Mouse (Mus musculus): ENCODE results near the gene Morn5. TPM values are rescaled to one million over a fixed set of nuclear protein-coding genes. Genes with fewer than 3 reads are reported as not detected.

The Morn5 gene
- polyA plus RNA-seq, 1 experiment from 2014 or later, result not detected

DNA sequence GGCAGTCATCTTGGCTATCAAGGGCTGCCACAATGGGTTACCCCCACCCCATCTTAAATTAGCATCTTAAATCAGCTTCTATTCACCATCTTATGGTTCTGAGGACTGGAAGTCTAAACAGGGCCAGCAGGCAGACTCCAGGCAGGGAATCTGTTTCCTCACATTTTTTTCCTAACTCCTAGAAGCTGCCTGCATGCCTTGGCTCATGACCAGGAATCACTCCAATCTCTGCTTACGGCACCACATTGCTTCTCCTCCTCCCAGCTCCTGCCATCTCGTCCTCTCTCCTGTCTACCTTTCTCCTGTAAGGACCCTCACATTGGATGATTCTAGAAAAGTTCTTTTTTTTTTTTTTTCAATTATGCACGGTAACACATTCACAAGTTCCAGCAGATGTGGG lies 4.0 kb downstream of the Morn5 start:
- 54% methylated on average over 3 of the region's 3 CpGs for WGBS
- no peak overlapping the region for H3K4me2 ChIP-seq (replicated peaks; ENCODE audit: low read depth)
- no peak overlapping the region for H3K9ac ChIP-seq (ENCODE audit: low read length)
- no peaks in the 10 kb centered on the region for H3K9me3 ChIP-seq (ENCODE audit: control insufficient read depth, low read length)
- peaks cover 2% of the 10 kb centered on the region; the same call in 1 of the 2 replicates for H3K4me1 ChIP-seq (replicated peaks; ENCODE audit: control insufficient read depth, insufficient read depth)
- H3K27ac ChIP-seq (replicated peaks), result no peak overlapping the region
- ATAC-seq (ENCODE audit: low FRiP score, low TSS enrichment) (no peak), DNase-seq (ENCODE audit: low spot score) (no peak)
- no peaks in the 10 kb centered on the region for H3K36me3 ChIP-seq (ENCODE audit: control insufficient read depth, insufficient read depth, low read length)
- TF ChIP-seq CTCF (IDR thresholded peaks at IDR 0.05; ENCODE audit: low read depth) (no peak), EP300 (optimal IDR thresholded peaks at IDR 0.05) (no peak)
- no peaks in the 10 kb centered on the region for H3K27me3 ChIP-seq (ENCODE audit: control insufficient read depth, insufficient read depth, low read length)
- no peak overlapping the region for H3K4me3 ChIP-seq (ENCODE audit: low read depth, low read length)

DNA sequence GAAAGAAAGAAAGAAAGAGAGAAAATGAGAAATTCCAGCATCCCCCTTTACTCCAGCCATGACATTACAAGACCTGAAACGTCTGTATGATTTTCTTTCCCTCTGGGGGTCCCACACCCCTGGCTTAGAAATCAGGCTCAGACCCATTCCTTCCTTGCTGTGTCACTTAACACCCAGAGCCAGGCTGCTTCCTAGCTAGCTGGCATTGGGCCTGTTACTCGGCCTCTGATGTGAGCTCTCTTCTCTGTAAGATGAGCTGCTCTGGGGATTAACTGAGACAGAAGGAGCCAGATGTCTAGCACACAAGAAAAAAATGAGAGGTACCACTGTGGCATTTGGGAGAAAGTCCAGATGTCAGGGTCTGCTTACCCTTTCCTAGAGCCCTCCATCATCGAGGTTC lies 7.0 kb downstream of the Morn5 start:
- Histone ChIP-seq H3K9me3 (ENCODE audit: control insufficient read depth, low read length) (no peaks in the 10 kb centered on the region), H3K27me3 (ENCODE audit: control insufficient read depth, insufficient read depth, low read length) (no peaks in the 10 kb centered on the region), H3K4me2 (replicated peaks; ENCODE audit: low read depth) (no peak overlapping the region), H3K9ac (ENCODE audit: low read length) (no peak overlapping the region), H3K4me1 (replicated peaks; ENCODE audit: control insufficient read depth, insufficient read depth) (no peaks in the 10 kb centered on the region), H3K36me3 (ENCODE audit: control insufficient read depth, insufficient read depth, low read length) (no peaks in the 10 kb centered on the region), H3K4me3 (ENCODE audit: low read depth, low read length) (no peak overlapping the region), H3K27ac (replicated peaks) (no peak overlapping the region)
- TF ChIP-seq EP300 (optimal IDR thresholded peaks at IDR 0.05) (no peak), CTCF (IDR thresholded peaks at IDR 0.05; ENCODE audit: low read depth) (no peak)
- ATAC-seq (ENCODE audit: low FRiP score, low TSS enrichment) (no peak), DNase-seq (ENCODE audit: low spot score) (no peak)
- 44% methylated on average over 3 of the region's 3 CpGs for WGBS

DNA sequence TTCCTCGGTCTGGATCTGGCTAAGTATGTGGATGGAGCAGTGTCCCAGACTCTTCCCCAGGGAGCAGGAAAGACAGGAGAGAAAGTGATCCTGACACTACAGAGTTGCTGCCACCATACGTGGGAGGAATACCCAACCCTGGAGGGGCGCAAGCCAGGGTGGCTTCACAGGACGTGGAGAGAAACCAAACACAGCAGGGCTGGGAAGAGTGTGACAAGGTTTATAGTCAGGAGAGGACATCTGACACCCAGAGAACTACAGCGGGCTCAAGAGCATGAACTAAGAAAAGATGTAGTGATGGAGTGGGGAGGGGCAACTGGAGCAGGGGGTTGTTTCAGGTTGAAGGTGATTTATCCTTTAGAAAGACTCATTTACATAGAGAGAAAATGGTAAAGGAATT lies 12.2 kb downstream of the Morn5 start:
- no peak for ATAC-seq (ENCODE audit: low FRiP score, low TSS enrichment)
- Histone ChIP-seq H3K9ac (ENCODE audit: low read length) (no peak overlapping the region), H3K4me1 (replicated peaks; ENCODE audit: control insufficient read depth, insufficient read depth) (no peaks in the 10 kb centered on the region), H3K36me3 (ENCODE audit: control insufficient read depth, insufficient read depth, low read length) (no peaks in the 10 kb centered on the region), H3K4me3 (ENCODE audit: low read depth, low read length) (no peak overlapping the region), H3K27ac (replicated peaks) (no peak overlapping the region), H3K27me3 (ENCODE audit: control insufficient read depth, insufficient read depth, low read length) (no peaks in the 10 kb centered on the region), H3K9me3 (ENCODE audit: control insufficient read depth, low read length) (no peaks in the 10 kb centered on the region), H3K4me2 (replicated peaks; ENCODE audit: low read depth) (no peak overlapping the region)
- WGBS, result 61% methylated on average over 5 of the region's 5 CpGs
- DNase-seq (ENCODE audit: low spot score), result no peak
- no peak for TF ChIP-seq CTCF (IDR thresholded peaks at IDR 0.05; ENCODE audit: low read depth)
- TF ChIP-seq EP300 (optimal IDR thresholded peaks at IDR 0.05), result no peak

DNA sequence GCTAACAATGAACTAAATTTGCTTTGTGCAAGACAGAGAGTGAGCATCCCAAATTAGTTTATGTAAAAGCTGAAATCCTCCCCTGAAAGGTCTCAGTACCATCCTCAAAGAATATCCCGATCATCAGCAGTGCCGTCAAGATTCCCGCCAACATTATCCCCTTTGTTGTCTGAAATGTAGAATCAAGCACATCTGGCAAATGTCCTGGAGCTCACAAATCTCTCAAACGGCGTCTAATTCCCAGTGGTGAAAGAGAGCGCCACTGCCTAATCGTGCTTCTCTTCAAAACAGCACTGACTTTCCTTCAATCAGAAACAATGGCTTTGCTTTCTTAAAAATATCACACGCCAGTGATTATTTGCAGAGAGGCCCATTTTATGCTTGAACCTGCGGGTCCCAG lies 17.9 kb downstream of the Morn5 start:
- Histone ChIP-seq H3K36me3 (ENCODE audit: control insufficient read depth, insufficient read depth, low read length) (no peaks in the 10 kb centered on the region), H3K27ac (replicated peaks) (no peak overlapping the region), H3K4me3 (ENCODE audit: low read depth, low read length) (no peak overlapping the region), H3K4me1 (replicated peaks; ENCODE audit: control insufficient read depth, insufficient read depth) (no peaks in the 10 kb centered on the region), H3K27me3 (ENCODE audit: control insufficient read depth, insufficient read depth, low read length) (no peaks in the 10 kb centered on the region), H3K4me2 (replicated peaks; ENCODE audit: low read depth) (no peak overlapping the region), H3K9ac (ENCODE audit: low read length) (no peak overlapping the region), H3K9me3 (ENCODE audit: control insufficient read depth, low read length) (no peaks in the 10 kb centered on the region)
- TF ChIP-seq EP300 (optimal IDR thresholded peaks at IDR 0.05) (no peak), CTCF (IDR thresholded peaks at IDR 0.05; ENCODE audit: low read depth) (no peak)
- DNase-seq (ENCODE audit: low spot score) (no peak), ATAC-seq (ENCODE audit: low FRiP score, low TSS enrichment) (no peak)
- WGBS, result 51% methylated on average over 9 of the region's 9 CpGs

DNA sequence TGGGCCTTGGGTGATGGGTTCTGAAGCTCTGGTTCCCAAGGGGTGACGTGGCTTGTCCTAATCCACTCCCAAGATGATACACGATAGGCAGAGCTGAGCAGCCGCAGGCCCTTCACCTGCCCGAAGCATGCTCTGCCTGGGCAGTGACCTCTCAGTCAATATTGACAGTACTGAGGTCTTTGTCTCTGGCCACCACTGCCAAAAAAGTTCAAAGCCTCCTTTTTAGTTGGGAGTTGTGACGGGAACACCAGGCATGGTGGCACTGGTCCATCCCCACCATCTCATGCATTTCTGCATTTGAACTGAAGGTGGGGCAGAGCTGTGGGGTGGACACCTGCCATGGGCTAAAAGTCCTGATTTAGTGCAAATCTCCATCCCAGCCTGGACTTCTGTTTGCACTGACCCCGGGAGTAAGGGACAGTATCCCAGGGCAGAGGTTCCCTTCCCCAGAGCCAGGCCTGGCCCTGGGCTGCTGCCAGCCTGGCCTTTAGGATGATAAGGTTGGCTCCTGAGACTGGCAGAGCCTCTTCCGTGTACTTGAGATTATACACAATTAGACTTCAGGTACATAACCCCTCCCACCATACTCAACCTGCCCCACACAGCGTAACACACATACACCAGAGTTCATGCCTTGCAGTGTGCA lies 22.5 kb downstream of the Morn5 start:
- Histone ChIP-seq H3K36me3 (ENCODE audit: control insufficient read depth, insufficient read depth, low read length) (no peaks in the 10 kb centered on the region), H3K27me3 (ENCODE audit: control insufficient read depth, insufficient read depth, low read length) (no peaks in the 10 kb centered on the region), H3K4me3 (ENCODE audit: low read depth, low read length) (no peak overlapping the region), H3K4me1 (replicated peaks; ENCODE audit: control insufficient read depth, insufficient read depth) (no peaks in the 10 kb centered on the region), H3K9me3 (ENCODE audit: control insufficient read depth, low read length) (no peaks in the 10 kb centered on the region), H3K9ac (ENCODE audit: low read length) (no peak overlapping the region), H3K27ac (replicated peaks) (no peak overlapping the region), H3K4me2 (replicated peaks; ENCODE audit: low read depth) (no peak overlapping the region)
- ATAC-seq (ENCODE audit: low FRiP score, low TSS enrichment) (no peak), DNase-seq (ENCODE audit: low spot score) (no peak)
- 58% methylated on average over 8 of the region's 8 CpGs for WGBS
- TF ChIP-seq CTCF (IDR thresholded peaks at IDR 0.05; ENCODE audit: low read depth) (no peak), EP300 (optimal IDR thresholded peaks at IDR 0.05) (no peak)

DNA sequence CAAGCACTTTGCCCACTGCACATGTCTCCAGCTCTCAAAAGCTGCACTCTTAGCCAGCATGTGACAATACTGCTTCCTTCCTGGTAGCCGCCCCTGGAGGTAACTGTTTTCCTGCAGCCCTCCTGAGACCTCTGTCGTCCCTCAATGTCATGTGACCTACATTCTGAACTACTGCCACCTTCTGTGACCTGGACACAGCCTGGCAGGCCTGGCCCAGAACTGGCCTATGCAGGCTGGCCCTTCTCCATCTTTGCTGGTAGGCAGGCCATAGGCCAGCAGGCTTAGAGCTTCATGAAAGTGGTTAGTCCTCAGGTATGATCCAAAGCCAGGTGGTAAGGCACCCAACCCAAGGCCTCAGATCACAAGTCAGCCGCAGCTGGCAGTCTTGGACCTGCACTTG lies 24.5 kb downstream of the Morn5 start:
- 53% methylated on average over 3 of the region's 3 CpGs for WGBS
- no peak for ATAC-seq (ENCODE audit: low FRiP score, low TSS enrichment)
- no peaks in the 10 kb centered on the region for H3K27me3 ChIP-seq (ENCODE audit: control insufficient read depth, insufficient read depth, low read length)

More for the DNA sequence above, 24.5 kb downstream of the Morn5 start:
- no peak for DNase-seq (ENCODE audit: low spot score)
- Histone ChIP-seq H3K36me3 (ENCODE audit: control insufficient read depth, insufficient read depth, low read length) (no peaks in the 10 kb centered on the region), H3K9me3 (ENCODE audit: control insufficient read depth, low read length) (no peaks in the 10 kb centered on the region), H3K4me2 (replicated peaks; ENCODE audit: low read depth) (no peak overlapping the region), H3K27ac (replicated peaks) (no peak overlapping the region), H3K9ac (ENCODE audit: low read length) (no peak overlapping the region), H3K4me1 (replicated peaks; ENCODE audit: control insufficient read depth, insufficient read depth) (no peaks in the 10 kb centered on the region), H3K4me3 (ENCODE audit: low read depth, low read length) (no peak overlapping the region)
- TF ChIP-seq CTCF (IDR thresholded peaks at IDR 0.05; ENCODE audit: low read depth) (no peak), EP300 (optimal IDR thresholded peaks at IDR 0.05) (no peak)
